Mouse (Mus musculus) MEL (cell line): ENCODE measurements around the gene Scap. TPM values are rescaled to one million over a fixed set of nuclear protein-coding genes. Genes with fewer than 3 reads are reported as not detected.

Source experiments
- DNase-seq: peaks from one replicate; pipeline ENCODE4 v3.0.0; 2011; ENCODE audit warnings: low read depth, low spot score
- H3K27ac ChIP-seq: 2 replicates; pipeline ENCODE4 v1.5.1; 2012; ENCODE audit warnings: low read depth, mild to moderate bottlenecking, control low read depth, low read length, moderate library complexity; ENCODE audit not compliant: control insufficient read depth
- H3K27me3 ChIP-seq, 2 experiments: fragments of 150-350 bp in 1 of 2; sonication (generic) in 1 of 2; 2 replicates each; pipeline ENCODE4 v1.6.1; 2012; ENCODE audit warnings: low read length in 2 of 2, mild to moderate bottlenecking in 2 of 2, improper control_type of control experiment in 1 of 2, moderate library complexity in 1 of 2; ENCODE audit not compliant: insufficient read depth in 2 of 2, control insufficient read depth in 1 of 2
- H3K36me3 ChIP-seq, 2 experiments: 2 replicates each; pipeline ENCODE4 v1.6.1; 2012 to 2014; ENCODE audit warnings: low read length in 2 of 2, improper control_type of control experiment in 1 of 2, inconsistent platforms in 1 of 2, mild to moderate bottlenecking in 1 of 2; ENCODE audit not compliant: insufficient read depth in 2 of 2, control insufficient read depth in 1 of 2
- H3K4me1 ChIP-seq, 2 experiments: fragments of 150-350 bp in 1 of 2; sonication (generic) in 1 of 2; 2 replicates each; pipeline ENCODE4 v1.6.1; 2012; ENCODE audit warnings: low read length in 2 of 2, improper control_type of control experiment in 1 of 2, mild to moderate bottlenecking in 1 of 2; ENCODE audit not compliant: insufficient read depth in 2 of 2, control insufficient read depth in 1 of 2
- H3K4me3 ChIP-seq, 2 experiments: fragments of 150-350 bp in 1 of 2; sonication (generic) in 1 of 2; 2 replicates each; pipeline ENCODE4 v1.5.1; 2012; ENCODE audit warnings: low read depth in 2 of 2, low read length in 2 of 2, mild to moderate bottlenecking in 2 of 2, moderate library complexity in 2 of 2, control low read depth in 1 of 2, improper control_type of control experiment in 1 of 2; ENCODE audit not compliant: control insufficient read depth in 1 of 2, insufficient read depth in 1 of 2
- H3K79me2 ChIP-seq: 2 replicates; pipeline ENCODE4 v1.6.1; 2012; ENCODE audit warnings: mild to moderate bottlenecking, low read length, moderate library complexity; ENCODE audit not compliant: control insufficient read depth, poor library complexity, insufficient read depth
- H3K9ac ChIP-seq: 2 replicates; pipeline ENCODE4 v1.6.1; 2012; ENCODE audit warnings: low read depth, mild to moderate bottlenecking, control low read depth, low read length, moderate library complexity; ENCODE audit not compliant: control insufficient read depth, poor library complexity, severe bottlenecking
- H3K9me3 ChIP-seq: fragments of 150-350 bp; sonication (generic); replicated peaks from 2 replicates; pipeline ENCODE4 v1.6.1; 2012; ENCODE audit warnings: mild to moderate bottlenecking, low read length, improper control_type of control experiment, moderate library complexity; ENCODE audit not compliant: insufficient read depth
- BHLHE40 ChIP-seq: IDR thresholded peaks from 2 replicates; pipeline ENCODE4 v1.6.1; 2012; ENCODE audit warnings: low read depth, mild to moderate bottlenecking, inconsistent platforms, low read length, improper control_type of control experiment, borderline replicate concordance
- CHD1 ChIP-seq: IDR thresholded peaks from 2 replicates; pipeline ENCODE4 v1.6.1; 2012; ENCODE audit warnings: low read depth, mild to moderate bottlenecking, inconsistent platforms, low read length, improper control_type of control experiment
- CHD2 ChIP-seq: IDR thresholded peaks from 2 replicates; pipeline ENCODE4 v1.6.1; 2011; ENCODE audit warnings: low read length, improper control_type of control experiment
- EP300 ChIP-seq, 2 experiments: IDR thresholded peaks; 2 replicates each; pipeline ENCODE4 v1.6.1; 2011; ENCODE audit warnings: improper control_type of control experiment in 2 of 2, low read length in 2 of 2, low read depth in 1 of 2, mild to moderate bottlenecking in 1 of 2
- ETS1 ChIP-seq: IDR thresholded peaks from 2 replicates; pipeline ENCODE4 v1.6.1; 2012; ENCODE audit warnings: low read depth, mild to moderate bottlenecking, inconsistent platforms, low read length, improper control_type of control experiment, moderate library complexity
- GABPA ChIP-seq: IDR thresholded peaks from 2 replicates; pipeline ENCODE4 v1.6.1; 2012; ENCODE audit warnings: low read depth, mild to moderate bottlenecking, inconsistent platforms, low read length, improper control_type of control experiment, moderate library complexity
- GATA1 ChIP-seq: IDR thresholded peaks from 2 replicates; pipeline ENCODE4 v1.6.1; 2011; ENCODE audit warnings: low read depth, low read length, improper control_type of control experiment
- HCFC1 ChIP-seq: IDR thresholded peaks from 2 replicates; pipeline ENCODE4 v1.6.1; 2012; ENCODE audit warnings: low read depth, mild to moderate bottlenecking, inconsistent platforms, low read length, improper control_type of control experiment, moderate library complexity
- JUND ChIP-seq: IDR thresholded peaks from 2 replicates; pipeline ENCODE4 v1.6.1; 2011; ENCODE audit warnings: low read depth, mild to moderate bottlenecking, improper control_type of control experiment, low read length
- KAT2A ChIP-seq: conservative IDR thresholded peaks from 2 replicates; pipeline ENCODE4 v1.6.1; 2012; ENCODE audit warnings: low read depth, low read length, improper control_type of control experiment, inconsistent platforms
- MAX ChIP-seq: IDR thresholded peaks from 2 replicates; pipeline ENCODE4 v1.6.1; 2011; ENCODE audit warnings: low read length, improper control_type of control experiment
- MAZ ChIP-seq: IDR thresholded peaks from 2 replicates; pipeline ENCODE4 v1.6.1; 2012; ENCODE audit warnings: low read depth, mild to moderate bottlenecking, inconsistent platforms, low read length, improper control_type of control experiment
- MXI1 ChIP-seq: IDR thresholded peaks from 2 replicates; pipeline ENCODE4 v1.6.1; 2011; ENCODE audit warnings: mild to moderate bottlenecking, low read depth, low read length, improper control_type of control experiment
- MYB ChIP-seq: IDR thresholded peaks from 2 replicates; pipeline ENCODE4 v1.6.1; 2011; ENCODE audit warnings: mild to moderate bottlenecking, low read depth, low read length, improper control_type of control experiment
- NELFE ChIP-seq: IDR thresholded peaks from 2 replicates; pipeline ENCODE4 v1.6.1; 2011; ENCODE audit warnings: low read depth, low read length, improper control_type of control experiment
- POLR2A ChIP-seq, 2 experiments: IDR thresholded peaks; 2 replicates each; pipeline ENCODE4 v1.6.1; 2011 to 2012; ENCODE audit warnings: low read length in 2 of 2, mild to moderate bottlenecking in 2 of 2, control low read depth in 1 of 2, improper control_type of control experiment in 1 of 2, low read depth in 1 of 2, moderate library complexity in 1 of 2; ENCODE audit not compliant: control insufficient read depth in 1 of 2, insufficient read depth in 1 of 2, poor library complexity in 1 of 2
- POLR2AphosphoS2 ChIP-seq: IDR thresholded peaks from 2 replicates; pipeline ENCODE4 v1.6.1; 2011; ENCODE audit warnings: low read length, improper control_type of control experiment
- POLR2AphosphoS5 ChIP-seq: IDR thresholded peaks from 2 replicates; pipeline ENCODE4 v1.6.1; 2012; ENCODE audit warnings: low read depth, borderline replicate concordance, mild to moderate bottlenecking, inconsistent platforms, low read length, moderate library complexity, mixed read lengths
- RAD21 ChIP-seq: IDR thresholded peaks from 2 replicates; pipeline ENCODE4 v1.6.1; 2011; ENCODE audit warnings: mild to moderate bottlenecking, low read depth, low read length, improper control_type of control experiment
- RCOR1 ChIP-seq: IDR thresholded peaks from 2 replicates; pipeline ENCODE4 v1.6.1; 2012; ENCODE audit warnings: low read depth, mild to moderate bottlenecking, inconsistent platforms, low read length, improper control_type of control experiment
- SIN3A ChIP-seq: IDR thresholded peaks from 2 replicates; pipeline ENCODE4 v1.6.1; 2012; ENCODE audit warnings: low read length, improper control_type of control experiment, inconsistent platforms
- SMC3 ChIP-seq: IDR thresholded peaks from 2 replicates; pipeline ENCODE4 v1.6.1; 2011; ENCODE audit warnings: low read depth, low read length, improper control_type of control experiment
- TAL1 ChIP-seq: IDR thresholded peaks from 2 replicates; pipeline ENCODE4 v1.6.1; 2012; ENCODE audit warnings: mild to moderate bottlenecking, inconsistent platforms, low read length, moderate library complexity, mixed read lengths
- TBP ChIP-seq: IDR thresholded peaks from 2 replicates; pipeline ENCODE4 v1.8.0; 2011; ENCODE audit warnings: low read depth, low read length, improper control_type of control experiment
- TCF12 ChIP-seq: IDR thresholded peaks from 2 replicates; pipeline ENCODE4 v1.6.1; 2014; ENCODE audit warnings: low read depth, mild to moderate bottlenecking, inconsistent platforms, low read length, improper control_type of control experiment, moderate library complexity
- USF1 ChIP-seq: IDR thresholded peaks from 2 replicates; pipeline ENCODE4 v1.6.1; 2014; ENCODE audit warnings: low read depth, mild to moderate bottlenecking, inconsistent platforms, low read length, improper control_type of control experiment, moderate library complexity
- USF2 ChIP-seq, 2 experiments: IDR thresholded peaks; 2 replicates each; pipeline ENCODE4 v1.6.1; 2011 to 2012; ENCODE audit warnings: improper control_type of control experiment in 2 of 2, low read length in 2 of 2, borderline replicate concordance in 1 of 2, inconsistent platforms in 1 of 2, low read depth in 1 of 2, mild to moderate bottlenecking in 1 of 2; ENCODE audit not compliant: insufficient read depth in 1 of 2
- ZKSCAN1 ChIP-seq: IDR thresholded peaks from 2 replicates; pipeline ENCODE4 v1.6.1; 2012; ENCODE audit warnings: low read depth, mild to moderate bottlenecking, inconsistent platforms, low read length, improper control_type of control experiment, moderate library complexity
- ZMIZ1 ChIP-seq: IDR thresholded peaks from 2 replicates; pipeline ENCODE4 v1.6.1; 2012; ENCODE audit warnings: low read depth, mild to moderate bottlenecking, inconsistent platforms, low read length, improper control_type of control experiment, moderate library complexity
- ZNF384 ChIP-seq: IDR thresholded peaks from 2 replicates; pipeline ENCODE4 v1.6.1; 2012; ENCODE audit warnings: low read depth, mild to moderate bottlenecking, inconsistent platforms, low read length, improper control_type of control experiment
- polyA plus RNA-seq, 2 experiments: library from polyadenylated mRNA; stranded (reverse) in 1 of 2; unstranded in 1 of 2; fragments of >175 nt in 1 of 2; fragments of >200 nt in 1 of 2; gene quantifications; 2 replicates each; pipeline versions ENCODE4 v1.2.1 to v1.2.4; 2012; ENCODE audit warnings: low replicate concordance in 2 of 2, low read depth in 1 of 2; ENCODE audit not compliant: insufficient read length in 2 of 2, insufficient read depth in 1 of 2, missing spikeins in 1 of 2
- total RNA-seq: library from RNA; depleted of rRNA; stranded (reverse); fragments of 300-350 nt; gene quantifications from 2 replicates; pipeline ENCODE4 v1.2.3, GENCODE M21; 2012

The Scap gene
- total and polyA plus RNA-seq, 3 experiments = 59.4 to 88.8 TPM; not detected in 1

DNA sequence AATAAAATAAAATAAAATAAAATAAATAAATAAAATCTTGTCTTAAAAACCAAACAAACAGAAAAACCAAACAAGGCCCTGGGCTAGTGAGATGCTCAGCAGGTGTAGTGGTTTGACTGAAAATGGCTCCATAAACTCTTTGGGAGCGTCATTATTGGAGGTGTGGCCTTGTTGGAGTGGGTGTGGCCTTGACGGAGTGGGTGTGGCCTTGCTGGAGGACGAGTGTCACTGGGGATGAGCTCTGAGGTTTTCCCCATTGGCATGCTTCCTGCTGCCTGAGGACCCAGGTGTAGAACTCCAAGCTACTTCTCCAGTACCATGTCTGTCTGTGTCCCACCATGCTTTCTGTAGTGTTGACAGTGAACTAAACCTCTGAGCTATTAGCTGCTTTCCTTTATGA is 38.3 kb upstream of the Scap start:
- H3K36me3 ChIP-seq = no peaks in the 10 kb centered on the region
- H3K9ac ChIP-seq = no peak overlapping the region
- no peak for TF ChIP-seq TCF12
- TF ChIP-seq MYB = no peak
- no peak for TF ChIP-seq TBP
- TF ChIP-seq POLR2A (IDR thresholded peaks at IDR 0.05; ENCODE audit: control insufficient read depth in 1 of 2, insufficient read depth in 1 of 2, low read depth in 1 of 2, low read length in 2 of 2, poor library complexity in 1 of 2) = no peak
- TF ChIP-seq BHLHE40 = no peak
- TF ChIP-seq ZMIZ1 = no peak
- TF ChIP-seq USF2 (IDR thresholded peaks at IDR 0.05; ENCODE audit: borderline replicate concordance in 1 of 2, insufficient read depth in 1 of 2, low read depth in 1 of 2, low read length in 2 of 2) = no peak
- TF ChIP-seq NELFE = no peak
- no peak for TF ChIP-seq ZKSCAN1
- TF ChIP-seq RAD21 = no peak
- no peak for TF ChIP-seq EP300 (IDR thresholded peaks at IDR 0.05; ENCODE audit: low read depth in 1 of 2, low read length in 2 of 2)
- no peak for TF ChIP-seq GATA1
- no peak for TF ChIP-seq HCFC1
- no peak for TF ChIP-seq MAX
- H3K27me3 ChIP-seq = no peaks in the 10 kb centered on the region
- H3K4me3 ChIP-seq = no peak overlapping the region
- H3K27ac ChIP-seq = no peak overlapping the region
- H3K9me3 ChIP-seq = no peaks in the 10 kb centered on the region
- no peaks in the 10 kb centered on the region; a peak in 1 of 4 replicates for H3K4me1 ChIP-seq
- DNase-seq = no peak
- no peaks in the 10 kb centered on the region for H3K79me2 ChIP-seq

- H3K36me3 ChIP-seq = no peaks in the 10 kb centered on the region
- H3K27ac ChIP-seq = no peak overlapping the region
- peak; percentile 91 for DNase-seq
- no peaks in the 10 kb centered on the region for H3K27me3 ChIP-seq
- H3K4me1 ChIP-seq = no peaks in the 10 kb centered on the region; a peak in 1 of 4 replicates
- no peak overlapping the region for H3K4me3 ChIP-seq
- H3K79me2 ChIP-seq = no peaks in the 10 kb centered on the region
- H3K9me3 ChIP-seq = no peaks in the 10 kb centered on the region
- H3K9ac ChIP-seq = peak overlapping the region; percentile 37
- no peak for TF ChIP-seq TAL1
- no peak for TF ChIP-seq TBP
- no peak for TF ChIP-seq GABPA
- TF ChIP-seq ETS1 = no peak
- TF ChIP-seq KAT2A = no peak
- no peak for TF ChIP-seq CHD2
- TF ChIP-seq HCFC1 = 0 out of 2 replicates have a peak, but pooled peaks have one; percentile 42
- TF ChIP-seq MAZ = no peak
- no peak for TF ChIP-seq USF2 (IDR thresholded peaks at IDR 0.05; ENCODE audit: borderline replicate concordance in 1 of 2, insufficient read depth in 1 of 2, low read depth in 1 of 2, low read length in 2 of 2)
- peak; percentile 46; the same call in 1 of the 2 replicates for TF ChIP-seq ZNF384
- TF ChIP-seq CHD1 = no peak
- no peak for TF ChIP-seq POLR2A (IDR thresholded peaks at IDR 0.05; ENCODE audit: control insufficient read depth in 1 of 2, insufficient read depth in 1 of 2, low read depth in 1 of 2, low read length in 2 of 2, poor library complexity in 1 of 2)
- TF ChIP-seq POLR2AphosphoS5 = no peak
- TF ChIP-seq ZMIZ1 = no peak
- peak; percentile 72 for TF ChIP-seq MXI1
- peak; percentile 93 for TF ChIP-seq SMC3
- TF ChIP-seq SIN3A = 0 out of 2 replicates have a peak, but pooled peaks have one; percentile 57
- TF ChIP-seq JUND = no peak
- no peak for TF ChIP-seq GATA1
- TF ChIP-seq USF1 = peak; percentile 70
- TF ChIP-seq POLR2AphosphoS2 = no peak
- no peak for TF ChIP-seq ZKSCAN1
- TF ChIP-seq RCOR1 = no peak
Observed at GRCm38 (mm10) chr9:110296867-110297627, 36.0 kb upstream of the Scap start.
